Mouse (Mus musculus): ENCODE measurements around the gene Shisa2.
"Not testable (repeated sequence)": the region's sequence is repeated elsewhere in the genome, so short reads cannot be mapped to it uniquely, and the experiment has no call there.

Shisa2 gene

GRCm38 (mm10) chr14:59625158-59625805 lies at the start of gene Shisa2:
Gene Shisa2, plus strand, starts transcription at chr14:59625308.
- peak in 1 of 2 experiments; percentile 60 for DNase-seq (ENCODE audit: low spot score in 2 of 2)

DNA sequence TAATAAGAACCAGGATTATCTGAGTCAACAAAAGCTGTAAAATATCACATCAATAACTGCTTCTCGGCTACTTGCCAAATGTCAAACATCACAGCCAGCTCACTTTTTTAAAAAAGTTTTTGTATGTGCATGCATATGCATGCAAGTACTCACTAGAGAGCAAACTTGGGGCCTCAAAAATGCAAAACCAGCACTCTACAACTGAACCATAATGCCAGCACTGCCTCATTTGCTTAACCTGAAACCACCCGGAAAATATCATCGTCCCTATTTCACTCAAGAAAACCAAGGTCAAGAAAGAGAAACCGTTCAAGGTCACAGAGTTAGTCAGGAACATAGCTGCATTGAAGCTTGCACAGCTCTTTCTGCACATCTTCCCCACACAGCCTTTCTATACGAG lies 48.7 kb upstream of the Shisa2 start:
- no peak for DNase-seq (ENCODE audit: low spot score in 2 of 2)

- DNase-seq (ENCODE audit: low spot score in 2 of 2) = peak in 1 of 2 experiments; percentile 24
These were observed 34.5 kb upstream of the Shisa2 start for GRCm38 (mm10) chr14:59590614-59591013.

GRCm38 (mm10) chr14:59591901-59592300 lies 33.2 kb upstream of the Shisa2 start:
- no peak for DNase-seq (ENCODE audit: low spot score in 2 of 2)

GRCm38 (mm10) chr14:59592593-59592992 lies 32.5 kb upstream of the Shisa2 start:
- DNase-seq (ENCODE audit: low spot score in 2 of 2) = no peak

DNA sequence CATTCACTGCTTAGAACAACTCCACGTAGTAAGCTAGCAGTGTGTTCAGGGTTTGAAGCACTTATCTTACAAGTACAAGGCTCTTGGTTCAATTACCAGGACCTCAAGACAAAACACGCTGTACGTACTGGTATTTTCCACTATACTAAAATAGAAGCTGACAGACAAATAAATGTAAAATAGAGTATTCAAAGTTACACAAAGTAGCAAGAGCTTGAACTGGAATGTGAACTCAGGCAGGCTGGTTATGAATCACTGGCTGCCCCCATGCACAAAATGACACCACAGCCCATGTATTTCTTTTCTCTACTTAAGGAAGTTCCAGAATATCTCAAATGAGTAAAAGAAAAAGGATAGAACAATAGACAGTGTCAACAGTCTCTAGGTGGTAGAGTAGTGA lies 30.1 kb upstream of the Shisa2 start:
- DNase-seq (ENCODE audit: low spot score in 2 of 2) = no peak

- peak; percentile 80 to 97 for DNase-seq (ENCODE audit: low spot score in 2 of 2)
These were observed 27.5 kb upstream of the Shisa2 start, which contains the start of gene Cdadc1 for GRCm38 (mm10) chr14:59597398-59598259. Gene Cdadc1, minus strand, starts transcription at chr14:59597959.

DNA sequence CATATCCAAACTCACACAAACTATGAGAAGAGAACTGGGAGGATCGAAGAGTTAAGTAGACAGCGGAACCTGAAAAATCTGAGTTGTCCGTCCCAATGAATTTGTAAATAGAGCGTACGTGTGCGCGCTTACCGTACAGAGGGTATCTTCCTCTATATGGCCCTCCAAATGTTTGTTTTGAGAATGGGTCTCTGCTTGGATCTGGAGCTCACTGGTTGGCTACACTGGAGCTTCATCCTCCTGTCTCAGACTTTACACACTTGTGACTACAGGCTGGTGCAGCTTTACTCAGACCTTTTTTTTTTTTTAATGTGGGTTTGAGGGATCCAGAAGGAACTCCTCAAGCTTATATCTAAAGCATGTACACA lies 26.9 kb upstream of the Shisa2 start:
- DNase-seq (ENCODE audit: low spot score in 2 of 2) = no peak

- DNase-seq (ENCODE audit: low spot score in 2 of 2) = peak in 1 of 2 experiments; percentile 24
These were observed 21.0 kb upstream of the Shisa2 start for GRCm38 (mm10) chr14:59604002-59604645.

DNA sequence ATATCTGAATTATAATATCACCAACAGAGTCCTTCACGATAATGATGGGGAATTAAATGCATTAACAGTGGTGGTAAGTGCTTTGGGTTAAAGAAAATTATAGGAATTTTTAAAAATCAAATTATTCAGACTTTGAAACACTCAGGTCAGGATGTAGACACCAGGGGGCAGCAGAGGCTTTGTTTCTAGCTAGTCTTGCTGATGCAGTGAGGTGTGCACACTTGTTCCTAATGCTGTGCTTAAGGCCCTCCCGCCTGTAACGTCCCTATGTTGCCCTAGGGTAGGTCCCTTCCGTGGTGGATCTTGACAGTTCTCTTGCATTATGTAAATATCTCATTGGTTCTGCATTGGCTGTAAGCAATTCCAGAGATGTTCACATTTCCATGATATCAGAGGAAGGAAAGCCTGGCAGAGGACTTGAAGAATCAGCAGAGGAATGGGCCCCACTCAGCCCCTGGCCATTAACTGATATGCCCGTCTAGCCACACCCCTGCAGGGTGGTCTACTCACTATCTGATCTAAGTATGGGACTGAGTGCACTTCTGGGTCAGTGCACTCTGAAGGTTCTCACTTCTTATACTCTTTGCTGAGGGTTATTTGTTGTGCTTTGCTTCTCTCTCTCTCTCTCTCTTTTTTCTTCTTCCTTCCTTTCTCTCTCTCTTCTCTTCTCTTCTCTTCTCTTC lies 19.3 kb upstream of the Shisa2 start:
- DNase-seq (ENCODE audit: low spot score in 2 of 2) = peak in 1 of 2 experiments; percentile 77

- DNase-seq (ENCODE audit: low spot score in 2 of 2) = no peak
These were observed 18.1 kb upstream of the Shisa2 start for GRCm38 (mm10) chr14:59607021-59607420.

DNA sequence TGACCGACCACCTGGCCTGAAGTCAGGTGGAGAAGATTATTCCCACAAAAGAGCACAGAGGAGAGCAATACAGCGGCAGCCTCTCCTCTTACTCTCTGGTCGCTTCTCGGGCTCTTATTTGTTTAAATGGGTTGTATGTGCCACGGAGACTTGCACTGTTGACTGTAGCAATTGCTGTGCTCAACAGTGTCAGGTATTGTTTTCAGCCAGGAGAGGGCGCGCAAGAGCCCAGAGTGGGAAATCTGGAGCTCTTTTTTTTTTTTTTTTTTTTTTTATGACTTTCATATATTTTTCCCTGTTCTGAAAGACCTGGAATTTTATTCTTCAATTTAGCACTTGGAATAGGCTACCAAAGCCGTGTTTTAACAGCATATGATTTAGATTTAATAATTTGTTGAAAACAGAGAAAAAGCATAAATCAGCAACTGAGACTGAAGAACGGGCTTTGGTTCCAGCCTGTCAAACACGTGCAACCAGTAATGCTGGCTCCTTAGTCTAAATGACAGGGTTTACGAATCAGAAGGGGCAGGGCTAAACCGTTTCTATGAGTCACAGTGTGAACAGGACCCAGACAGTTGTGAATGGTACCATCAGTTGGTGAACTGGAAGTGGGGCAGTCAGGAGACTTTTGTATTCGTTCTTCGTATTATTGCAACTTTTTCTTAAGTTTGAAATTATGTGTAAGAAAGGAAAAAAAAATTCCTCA lies 12.0 kb upstream of the Shisa2 start:
- peak in 1 of 2 experiments; percentile 50 for DNase-seq (ENCODE audit: low spot score in 2 of 2)

DNA sequence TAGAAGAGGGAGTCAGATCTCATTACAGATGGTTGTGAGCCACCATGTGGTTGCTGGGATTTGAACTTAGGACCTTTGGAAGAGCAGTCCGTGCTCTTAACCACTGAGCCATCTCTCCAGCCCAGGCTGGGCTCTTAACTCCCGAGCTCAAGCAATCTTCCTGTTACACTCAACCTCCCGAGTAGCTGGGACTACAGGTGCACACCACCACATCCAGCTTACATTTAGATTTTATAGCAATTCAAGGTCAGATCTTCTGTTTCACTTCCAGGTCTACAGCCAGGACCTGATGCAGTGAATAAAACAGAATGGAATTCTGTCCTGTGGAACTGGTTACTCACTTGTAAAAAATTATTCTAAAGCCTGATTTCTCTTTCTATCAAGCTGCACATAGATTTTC lies 11.0 kb upstream of the Shisa2 start:
- DNase-seq (ENCODE audit: low spot score in 2 of 2) = not testable (repeated sequence)

GRCm38 (mm10) chr14:59616802-59617201 lies 8.3 kb upstream of the Shisa2 start:
- DNase-seq (ENCODE audit: low spot score in 2 of 2) = no peak

DNA sequence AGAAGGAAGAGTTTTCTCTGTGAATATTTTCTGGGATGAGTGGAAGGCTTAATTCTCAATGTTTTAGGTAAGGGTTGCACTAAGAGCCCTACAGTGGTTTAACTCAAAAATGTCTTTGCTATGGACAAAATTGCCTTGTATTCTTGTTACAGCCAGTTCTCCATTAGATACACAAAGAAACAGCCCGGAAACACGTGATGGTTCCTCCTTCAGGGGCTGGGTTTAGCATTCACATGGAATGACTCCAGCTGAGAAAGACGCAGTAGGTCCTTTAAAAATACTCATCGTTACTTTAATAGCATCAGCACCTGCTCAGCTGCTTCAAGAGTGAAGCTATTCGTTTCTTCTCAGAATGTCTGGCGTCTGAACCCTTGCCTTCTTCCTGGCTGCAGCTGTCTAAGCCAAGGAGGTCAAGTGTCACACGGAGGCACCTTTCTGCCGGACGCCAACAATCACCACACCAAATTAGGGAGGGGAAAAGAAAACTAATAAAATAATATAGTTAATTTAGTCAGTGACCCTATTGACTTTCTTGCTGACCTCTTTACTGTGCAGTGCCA lies 702 bp upstream of the Shisa2 start:
- no peak for DNase-seq (ENCODE audit: low spot score in 2 of 2)

DNA sequence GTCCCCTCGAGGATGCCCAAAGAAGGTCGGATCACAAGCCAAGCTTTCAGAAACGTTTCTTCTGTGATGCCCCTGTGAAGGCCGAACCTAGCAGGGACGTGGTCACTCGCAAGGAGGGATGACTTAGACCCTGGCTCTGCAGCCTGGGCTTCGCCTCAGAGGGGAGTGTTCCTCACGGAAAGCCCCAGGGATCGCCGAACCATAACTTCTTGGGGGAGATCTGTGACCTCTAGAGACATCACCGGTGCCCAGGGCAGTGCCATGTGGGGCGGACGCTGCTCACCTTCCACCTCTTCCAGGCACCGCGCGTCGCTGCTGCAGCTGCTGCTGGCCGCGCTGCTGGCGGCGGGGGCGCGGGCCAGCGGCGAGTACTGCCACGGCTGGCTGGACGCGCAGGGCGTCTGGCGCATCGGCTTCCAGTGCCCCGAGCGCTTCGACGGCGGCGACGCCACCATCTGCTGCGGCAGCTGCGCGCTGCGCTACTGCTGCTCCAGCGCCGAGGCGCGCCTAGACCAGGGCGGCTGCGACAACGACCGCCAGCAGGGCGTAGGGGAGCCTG lies 777 bp downstream of the Shisa2 start:
- DNase-seq (ENCODE audit: low spot score in 2 of 2) = no peak

DNA sequence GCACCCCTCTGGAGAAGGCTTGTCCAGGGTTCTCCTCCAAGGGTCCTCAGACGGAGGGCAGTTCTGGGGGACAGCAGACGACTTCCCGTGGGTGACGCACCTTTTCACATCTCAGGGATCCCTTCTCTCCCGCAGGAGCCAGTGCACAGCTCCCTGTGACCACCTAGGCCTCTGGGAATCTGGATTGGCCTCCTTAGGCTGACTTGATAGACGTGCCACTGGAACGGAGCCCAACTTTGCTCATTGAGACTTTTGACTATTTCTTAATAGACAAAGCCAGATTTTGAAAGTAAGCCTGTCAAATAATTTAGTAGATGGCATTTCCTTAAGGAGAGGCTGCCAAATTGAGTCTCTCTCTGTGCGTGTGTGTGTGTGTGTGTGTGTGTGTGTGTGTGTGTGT lies 1.6 kb downstream of the Shisa2 start:
- no peak for DNase-seq (ENCODE audit: low spot score in 2 of 2)

GRCm38 (mm10) chr14:59627142-59627680 lies 2.1 kb downstream of the Shisa2 start:
- no peak for DNase-seq (ENCODE audit: low spot score in 2 of 2)

- DNase-seq (ENCODE audit: low spot score in 2 of 2) = peak in 1 of 2 experiments; percentile 28
These were observed 2.7 kb downstream of the Shisa2 start for GRCm38 (mm10) chr14:59627823-59628222.

- DNase-seq (ENCODE audit: low spot score in 2 of 2) = no peak
These were observed 4.2 kb downstream of the Shisa2 start for GRCm38 (mm10) chr14:59629308-59629707.
